Mouse (Mus musculus): ENCODE results near the gene Gm20721.

GRCm38 (mm10) chr2:174393383-174393782 lies 46.9 kb upstream of the Gm20721 start:
- TF ChIP-seq GATA1 (IDR thresholded peaks at IDR 0.05; ENCODE audit: low read length) (no peak), TAL1 (IDR thresholded peaks at IDR 0.05; ENCODE audit: low read length) (no peak)
